Mouse (Mus musculus) E14TG2a.4 (cell line): ENCODE data around the gene Cmc1.

ENCODE experiments used
- CTCF ChIP-seq: conservative IDR thresholded peaks from 2 replicates; pipeline ENCODE4 v1.5.1; 2014; ENCODE audit warnings: low read length
- NANOG ChIP-seq: IDR thresholded peaks from 2 replicates; pipeline ENCODE4 v1.6.1; 2014; ENCODE audit warnings: borderline replicate concordance, low read length, mixed read lengths
- POU5F1 ChIP-seq: IDR thresholded peaks from 2 replicates; pipeline ENCODE4 v1.6.1; 2014; ENCODE audit warnings: low read length, borderline replicate concordance

- TF ChIP-seq CTCF (no peak), POU5F1 (no peak), NANOG (no peak)
Measured at GRCm38 (mm10) chr9:118158201-118158600, 8.2 kb upstream of the Cmc1 start.
